Mouse (Mus musculus): Measurements from ENCODE around the gene Unc119.

The Unc119 gene

DNA sequence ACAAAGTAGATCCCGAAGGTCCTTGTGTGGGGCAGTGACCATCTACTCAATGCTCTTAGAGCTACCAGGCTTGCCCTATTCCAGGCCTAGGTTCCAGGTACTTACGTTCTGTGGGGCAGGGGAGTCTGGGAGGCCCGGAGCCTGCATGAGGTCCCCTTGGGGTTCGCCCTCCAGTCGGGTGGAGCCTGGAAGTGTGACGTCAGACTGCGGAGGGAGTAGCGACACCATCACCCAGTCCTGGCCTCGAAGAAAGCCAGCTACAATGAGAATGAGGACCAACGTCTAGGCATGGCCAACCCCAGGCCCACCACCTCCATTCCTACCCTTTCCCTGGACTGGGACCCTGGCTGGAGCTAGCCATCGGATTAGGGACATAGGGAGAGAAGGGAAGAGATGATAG is 28.4 kb downstream of the Unc119 start:
- in situ Hi-C loops (cut with MboI): no loop called here

DNA sequence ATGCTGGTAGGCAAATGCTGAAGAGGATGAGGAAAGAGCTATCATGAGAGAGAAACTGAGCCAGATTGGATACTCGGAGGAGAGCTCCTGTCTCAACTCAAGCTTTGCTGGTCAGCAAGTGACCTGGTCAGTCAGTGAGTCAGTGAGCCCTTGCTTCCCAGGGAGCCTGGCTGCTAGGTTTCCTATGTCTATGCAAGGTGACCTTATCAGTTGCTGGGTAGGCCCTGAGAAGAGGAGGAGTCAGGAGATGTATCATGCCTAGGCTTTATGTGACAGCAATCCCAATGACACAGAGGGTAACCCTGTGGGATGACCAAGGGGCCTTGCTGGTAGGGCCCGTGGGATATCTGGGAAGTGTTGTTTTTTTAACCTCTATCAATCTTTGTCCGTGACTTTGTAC is 28.9 kb downstream of the Unc119 start:
- in situ Hi-C loops (cut with MboI): no loop called here

DNA sequence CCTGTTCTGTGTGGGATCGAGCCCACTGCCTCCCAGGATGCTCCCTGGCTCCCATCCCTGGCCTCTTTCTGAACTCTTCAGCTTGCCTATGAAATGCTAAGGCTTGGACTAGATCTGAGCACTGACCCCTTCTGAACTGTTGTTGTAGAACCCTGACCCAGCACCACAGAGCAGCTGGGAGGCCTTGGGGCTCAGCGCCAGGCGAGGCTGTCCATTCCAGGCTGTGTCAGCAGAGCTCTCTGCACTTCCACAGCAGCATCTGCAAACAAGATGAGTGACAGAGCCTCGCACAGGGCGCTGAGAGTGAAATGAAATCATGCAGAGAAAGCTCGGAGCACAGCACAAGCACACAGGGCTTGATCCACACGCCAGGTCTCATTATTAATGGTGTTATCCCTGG is 29.3 kb downstream of the Unc119 start:
- in situ Hi-C loops (cut with MboI): no loop called here

DNA sequence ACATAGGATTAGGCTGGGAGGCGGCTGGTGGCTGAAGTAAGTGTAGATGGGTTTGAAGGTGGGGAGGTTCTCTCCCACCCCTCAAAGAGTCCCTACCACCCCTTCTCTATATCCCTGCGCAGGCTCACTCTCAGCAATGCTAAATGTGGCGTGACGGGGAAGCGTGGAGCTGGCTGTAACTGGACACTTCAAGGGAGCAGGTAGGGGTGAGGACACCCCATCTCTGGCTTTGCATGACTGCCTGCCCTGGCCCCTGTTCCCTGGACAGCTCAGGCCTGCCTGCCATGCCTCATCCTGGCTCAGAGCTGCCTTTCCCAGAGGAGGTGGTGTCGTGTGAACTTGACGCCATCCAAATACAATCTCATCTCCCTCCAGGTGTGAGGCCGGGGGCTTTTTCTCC is 30.9 kb downstream of the Unc119 start:
- in situ Hi-C loops (cut with MboI): no loop called here

DNA sequence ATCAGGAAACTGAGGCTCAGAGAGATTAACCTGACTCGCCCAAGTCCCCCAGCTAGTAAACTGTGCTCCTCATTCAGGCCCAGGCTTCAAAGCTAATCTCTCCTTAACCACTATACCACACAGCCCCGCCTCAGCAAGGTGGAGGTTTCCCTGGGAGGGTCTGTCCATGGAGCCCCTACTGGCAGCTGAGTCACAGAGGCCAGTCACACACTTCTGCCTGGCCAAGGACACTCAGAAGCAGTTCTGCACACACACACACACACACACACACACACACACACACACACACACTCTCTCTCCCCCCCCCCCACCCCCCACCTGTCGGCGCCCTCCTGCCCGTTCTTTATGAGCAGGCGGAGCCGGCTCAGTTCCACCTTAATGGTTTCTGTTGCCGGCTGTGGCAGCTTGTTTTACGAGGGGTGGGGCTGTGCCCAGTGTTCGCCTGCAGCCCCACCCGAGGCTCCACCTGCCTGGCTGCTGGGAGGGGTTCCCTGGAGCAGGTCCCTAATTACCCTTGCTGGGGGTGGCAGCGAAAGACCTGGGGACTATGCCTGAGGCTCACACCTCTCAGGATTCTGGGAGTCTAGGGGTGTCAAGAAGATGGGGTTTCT is 34.4 kb downstream of the Unc119 start:
- in situ Hi-C loops (cut with MboI): no loop called here

DNA sequence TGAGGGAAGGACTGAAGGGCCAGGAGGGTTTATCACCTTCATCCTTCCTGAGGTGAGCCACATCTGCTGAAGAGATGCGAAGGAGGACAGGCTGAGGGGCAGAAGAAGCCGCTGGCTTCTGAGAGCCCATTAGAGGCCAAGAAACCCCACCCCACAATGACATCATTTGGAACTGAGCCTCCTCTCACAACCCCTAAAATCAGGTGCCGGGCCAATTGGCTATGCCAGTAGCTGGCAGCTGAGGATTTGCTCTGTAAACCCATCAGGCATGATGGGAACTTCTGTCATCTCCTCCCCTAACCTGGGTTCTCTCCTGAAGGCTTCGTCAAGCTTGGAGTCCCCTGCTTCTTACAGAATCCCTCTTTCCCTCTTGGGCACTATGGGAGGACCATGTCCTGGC is 37.1 kb downstream of the Unc119 start:
- in situ Hi-C loops (cut with MboI): no loop called here

DNA sequence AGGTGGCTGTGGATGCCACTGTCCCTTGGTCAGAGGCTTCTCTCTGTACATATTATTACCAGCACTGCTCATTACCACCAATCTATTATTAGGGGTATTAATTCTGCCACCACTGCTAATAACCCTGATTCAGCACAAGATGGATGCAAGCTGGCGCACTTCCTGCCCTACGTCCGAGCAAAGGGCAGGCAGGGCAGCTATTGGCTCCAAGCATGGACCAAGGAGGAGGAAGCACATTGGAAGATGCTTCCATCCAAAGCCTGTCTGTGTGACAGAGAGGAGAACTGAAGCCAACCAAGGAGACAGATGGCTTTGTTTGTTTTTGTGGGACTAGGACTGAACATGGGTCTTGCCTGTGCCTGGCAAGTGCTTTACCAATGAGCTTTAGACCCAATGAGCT is 37.7 kb downstream of the Unc119 start:
- in situ Hi-C loops (cut with MboI): no loop called here

DNA sequence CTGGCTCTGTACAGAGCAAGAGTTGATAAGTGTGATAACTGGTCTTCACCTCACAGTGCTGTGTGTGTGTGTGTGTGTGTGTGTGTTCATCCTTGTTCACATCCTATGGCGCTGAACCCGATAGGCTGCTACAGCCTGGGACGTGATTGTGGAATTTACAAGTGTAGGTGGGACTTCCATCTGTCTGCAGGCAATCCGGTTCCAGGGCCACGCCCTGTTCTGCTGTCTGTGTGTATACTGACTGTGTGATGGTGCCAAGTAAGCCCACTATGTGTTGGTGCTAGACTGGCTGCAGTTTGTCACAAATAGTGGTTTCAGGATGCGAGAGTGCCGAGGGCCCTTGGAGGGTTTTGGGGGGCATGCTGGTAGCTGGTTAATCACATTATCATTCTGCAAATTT is 39.0 kb downstream of the Unc119 start:
- in situ Hi-C loops (cut with MboI): no loop called here

DNA sequence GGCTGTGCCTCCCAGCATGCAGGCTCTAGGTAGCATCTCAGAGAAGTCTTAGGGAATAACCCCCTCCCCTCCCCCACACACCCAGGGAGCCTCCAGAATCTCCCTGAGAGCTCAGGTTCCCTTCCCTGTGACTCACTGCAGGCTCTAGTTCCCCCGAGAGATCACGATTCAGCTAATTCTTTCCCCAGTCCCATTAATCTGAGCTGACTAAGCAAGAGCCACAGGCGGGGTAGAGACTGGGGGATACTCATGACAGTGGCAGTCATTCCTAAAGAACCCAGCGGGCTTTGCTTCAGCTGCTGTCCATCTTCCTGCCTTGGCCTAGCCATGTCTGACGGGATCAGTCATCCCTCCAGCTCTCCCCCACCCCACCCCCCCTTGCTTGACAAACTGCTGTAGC is 39.4 kb downstream of the Unc119 start:
- in situ Hi-C loops (cut with MboI): no loop called here

DNA sequence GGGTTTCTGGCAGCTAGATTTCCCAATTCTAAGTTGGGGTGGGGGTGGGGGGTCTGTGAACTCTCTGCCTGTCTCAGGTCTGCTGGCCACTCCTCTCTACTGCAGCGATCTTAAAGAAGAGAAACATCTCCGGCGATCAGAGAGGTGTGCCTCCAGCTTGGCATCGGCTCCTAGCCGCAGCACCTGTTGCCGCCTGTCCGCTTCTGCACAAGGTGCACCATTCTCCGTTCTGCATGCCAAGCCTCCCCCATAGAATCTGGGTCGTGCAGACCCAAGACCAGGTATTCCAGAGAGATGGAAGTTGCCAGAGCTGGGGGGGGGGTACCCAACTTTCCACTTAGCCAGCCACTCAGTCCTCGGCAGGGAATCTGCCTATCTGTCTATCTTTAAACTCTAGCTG is 42.5 kb downstream of the Unc119 start:
- in situ Hi-C loops (cut with MboI): no loop called here

DNA sequence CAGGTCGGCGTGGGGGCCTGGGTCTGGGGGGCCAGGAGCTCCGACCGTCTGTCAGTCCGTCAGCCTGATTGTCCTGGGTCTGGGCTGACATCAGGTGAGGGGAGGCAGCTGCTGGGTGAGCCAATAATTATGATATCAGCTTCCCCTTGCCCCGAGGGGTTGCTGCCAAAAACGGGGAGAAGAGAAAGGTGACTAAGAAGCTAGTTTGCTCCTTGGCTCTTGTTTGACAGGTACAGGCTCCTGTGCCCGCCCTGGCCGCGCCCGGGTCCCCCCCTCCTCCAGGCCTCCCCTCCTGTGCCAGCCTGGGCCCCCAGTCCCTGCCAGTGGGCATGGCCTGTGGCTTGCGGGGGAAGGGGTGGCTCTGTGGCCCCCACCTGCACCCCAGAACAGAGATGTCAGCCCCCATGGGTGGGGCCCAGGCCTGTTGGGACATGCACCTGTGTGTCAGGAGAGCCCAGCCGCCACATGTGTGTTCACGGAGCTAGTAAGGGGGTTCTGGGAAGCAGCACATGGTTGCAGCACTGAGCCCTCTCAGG is 43.3 kb downstream of the Unc119 start, which contains the start of gene Foxn1:
Gene Foxn1, minus strand, starts transcription at position 51 of the 536 bp plus-strand sequence.
- in situ Hi-C loops (cut with MboI): no loop called here

DNA sequence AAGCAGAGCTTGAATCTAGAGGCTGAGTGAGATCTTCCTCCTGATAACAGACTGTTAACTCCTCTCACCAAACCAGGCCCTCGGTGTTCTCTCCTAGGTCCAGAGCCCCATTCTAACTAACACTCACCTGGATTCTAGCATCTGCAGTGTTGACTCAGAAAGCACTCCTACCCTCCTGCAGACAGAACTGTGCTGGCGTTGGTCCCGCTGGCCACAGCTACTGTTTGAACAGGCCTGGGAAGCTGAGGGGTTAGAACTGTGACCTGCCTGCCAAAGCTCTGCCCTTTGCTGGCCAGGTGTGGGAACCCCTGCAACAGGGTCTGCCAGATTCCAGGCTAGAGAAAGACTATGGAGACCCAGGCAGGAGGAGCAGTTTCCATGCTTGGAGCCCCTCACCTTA is 49.4 kb downstream of the Unc119 start:
- in situ Hi-C loops (cut with MboI): no loop called here

DNA sequence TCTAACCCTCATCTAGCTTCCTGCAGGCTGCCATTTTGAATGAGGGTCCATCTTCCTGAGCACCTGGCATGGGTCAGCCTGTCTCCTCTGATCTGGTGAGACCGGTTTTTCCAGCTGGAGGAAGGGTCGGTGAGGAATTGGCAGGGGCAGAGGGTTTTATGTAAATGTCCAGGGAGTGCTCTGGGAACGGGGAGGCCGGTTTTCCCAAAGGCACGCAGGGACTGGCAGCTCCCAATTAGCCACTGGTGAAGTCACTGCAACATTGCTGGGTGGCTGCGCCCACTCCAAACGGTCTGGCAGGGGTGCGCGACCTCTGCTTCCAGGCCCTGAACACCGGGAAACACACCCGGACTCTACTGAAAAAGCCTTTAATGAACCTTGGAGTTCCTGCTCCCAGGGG is 53.7 kb downstream of the Unc119 start:
- in situ Hi-C loops (cut with MboI): no loop called here

DNA sequence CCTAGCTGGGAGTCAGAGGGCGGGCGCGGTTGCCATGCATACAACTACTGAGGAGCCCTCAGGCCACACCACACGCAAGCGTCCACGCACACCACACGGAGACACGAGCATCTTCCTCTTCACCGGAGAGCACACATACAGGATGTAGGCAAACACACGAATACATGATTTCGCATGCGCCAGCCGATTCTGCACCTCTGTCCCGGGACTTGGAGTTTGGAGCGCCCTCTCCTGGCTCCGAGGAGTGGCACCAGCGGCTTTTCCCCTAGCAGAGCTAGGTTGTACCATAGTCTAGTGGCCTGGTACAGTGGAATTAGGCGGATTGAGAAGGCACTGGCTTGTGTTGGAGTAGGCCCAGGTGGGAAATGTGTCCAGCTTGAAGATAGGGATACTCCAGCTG is 54.1 kb downstream of the Unc119 start:
- in situ Hi-C loops (cut with MboI): no loop called here

DNA sequence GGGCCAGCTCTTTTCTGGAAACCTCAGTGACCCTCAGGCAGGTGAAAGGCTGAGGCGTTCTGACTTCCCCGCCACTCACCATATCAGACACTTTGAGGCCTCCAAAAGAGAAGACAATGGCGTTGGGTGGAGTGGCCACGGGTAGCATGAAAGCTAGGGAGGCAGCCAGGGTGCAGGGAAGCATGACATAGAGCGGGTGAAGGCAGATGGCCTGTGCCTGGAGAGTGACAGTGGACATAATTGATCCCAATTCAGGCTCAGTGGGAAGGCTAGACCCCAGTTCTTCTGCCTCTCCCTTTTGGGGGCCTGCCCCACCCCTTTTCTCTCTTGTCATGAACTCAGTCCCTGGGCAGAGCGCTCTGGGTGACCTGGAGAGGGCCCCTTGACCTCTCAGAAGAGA is 54.9 kb downstream of the Unc119 start:
- in situ Hi-C loops (cut with MboI): no loop called here
